Mouse (Mus musculus): ENCODE data around the gene Pbrm1. TPM values are rescaled to one million over a fixed set of nuclear protein-coding genes. Genes with fewer than 3 reads are reported as not detected.

Gene Pbrm1
- polyA plus RNA-seq, 1 experiment from 2014 or later = 156 TPM

DNA sequence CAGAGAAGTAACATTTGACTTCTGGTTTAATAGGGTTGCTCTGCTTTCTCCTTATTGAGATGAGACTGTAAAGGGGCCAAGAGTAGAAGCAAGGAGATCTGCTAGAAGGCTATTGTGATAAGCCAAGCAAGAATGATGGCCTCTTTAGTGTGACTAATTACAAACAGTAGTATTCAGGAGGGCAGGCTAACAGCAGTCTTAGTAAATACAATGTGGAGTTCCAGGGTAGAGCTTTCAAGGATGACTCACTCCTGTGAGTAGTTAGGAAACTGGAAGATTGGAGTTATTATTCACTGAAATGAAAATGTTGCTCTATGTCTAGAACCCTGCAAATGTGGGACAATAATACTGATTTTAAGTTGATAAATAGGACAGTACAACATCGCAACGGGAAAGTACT, 69.6 kb downstream of the Pbrm1 start:
- H3K36me3 ChIP-seq = peaks cover 81% of the 10 kb centered on the region
- no peaks in the 10 kb centered on the region for H3K27me3 ChIP-seq
- WGBS = 95% methylated on average over 2 of the region's 2 CpGs
- H3K9ac ChIP-seq = no peak overlapping the region
- H3K4me1 ChIP-seq = no peaks in the 10 kb centered on the region
- H3K27ac ChIP-seq = no peak overlapping the region
- no peak overlapping the region for H3K4me3 ChIP-seq
- H3K9me3 ChIP-seq = no peaks in the 10 kb centered on the region
- no peak for ATAC-seq (ENCODE audit: low FRiP score, low read depth)
- H3K4me2 ChIP-seq (replicated peaks) = no peak overlapping the region

- H3K9ac ChIP-seq = no peak overlapping the region
- H3K4me2 ChIP-seq (replicated peaks) = no peak overlapping the region
- ATAC-seq (ENCODE audit: low FRiP score, low read depth) = no peak
- H3K27me3 ChIP-seq = no peaks in the 10 kb centered on the region
- no peak overlapping the region for H3K27ac ChIP-seq
- no peaks in the 10 kb centered on the region for H3K9me3 ChIP-seq
- H3K36me3 ChIP-seq = peaks cover 88% of the 10 kb centered on the region
- no peaks in the 10 kb centered on the region for H3K4me1 ChIP-seq
- H3K4me3 ChIP-seq = no peak overlapping the region
- 95% methylated on average over 1 of the region's 1 CpGs for WGBS
Observed at GRCm38 (mm10) chr14:31089918-31090317, 71.0 kb downstream of the Pbrm1 start.

DNA sequence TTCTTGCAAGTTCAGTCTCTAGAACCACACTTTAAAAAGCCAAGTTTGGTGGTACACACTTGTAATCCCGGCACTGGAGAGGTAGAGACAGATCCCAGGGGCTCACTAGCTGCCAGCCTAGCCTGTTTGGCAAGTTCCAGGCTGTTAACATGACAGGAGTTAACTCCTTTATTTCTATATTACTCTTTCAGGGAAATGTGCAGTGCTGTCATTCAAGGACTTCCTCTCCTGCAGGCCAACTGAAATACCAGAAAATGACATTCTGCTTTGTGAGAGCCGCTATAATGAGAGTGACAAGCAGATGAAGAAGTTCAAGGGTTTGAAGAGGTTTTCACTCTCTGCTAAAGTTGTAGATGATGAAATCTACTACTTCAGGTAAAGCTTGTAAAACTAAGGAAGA, 86.2 kb downstream of the Pbrm1 start:
- ATAC-seq (ENCODE audit: low FRiP score, low read depth) = no peak
- WGBS = 81% methylated on average over 2 of the region's 2 CpGs
- H3K36me3 ChIP-seq = peaks cover 76% of the 10 kb centered on the region

GRCm38 (mm10) chr14:31110613-31111012, 91.7 kb downstream of the Pbrm1 start:
- H3K36me3 ChIP-seq = peaks cover 83% of the 10 kb centered on the region
- 80% methylated on average over 3 of the region's 3 CpGs for WGBS
- no peaks in the 10 kb centered on the region for H3K9me3 ChIP-seq
- no peaks in the 10 kb centered on the region for H3K4me1 ChIP-seq
- no peak overlapping the region for H3K4me2 ChIP-seq (replicated peaks)
- no peak overlapping the region for H3K9ac ChIP-seq
- no peak for ATAC-seq (ENCODE audit: low FRiP score, low read depth)
- no peak overlapping the region for H3K4me3 ChIP-seq
- H3K27ac ChIP-seq = no peak overlapping the region
- no peaks in the 10 kb centered on the region for H3K27me3 ChIP-seq

More for the DNA sequence above, 86.2 kb downstream of the Pbrm1 start:
- Histone ChIP-seq H3K4me1 (no peaks in the 10 kb centered on the region), H3K27ac (no peak overlapping the region), H3K4me3 (no peak overlapping the region), H3K27me3 (no peaks in the 10 kb centered on the region), H3K4me2 (replicated peaks) (no peak overlapping the region), H3K9ac (no peak overlapping the region), H3K9me3 (no peaks in the 10 kb centered on the region)

DNA sequence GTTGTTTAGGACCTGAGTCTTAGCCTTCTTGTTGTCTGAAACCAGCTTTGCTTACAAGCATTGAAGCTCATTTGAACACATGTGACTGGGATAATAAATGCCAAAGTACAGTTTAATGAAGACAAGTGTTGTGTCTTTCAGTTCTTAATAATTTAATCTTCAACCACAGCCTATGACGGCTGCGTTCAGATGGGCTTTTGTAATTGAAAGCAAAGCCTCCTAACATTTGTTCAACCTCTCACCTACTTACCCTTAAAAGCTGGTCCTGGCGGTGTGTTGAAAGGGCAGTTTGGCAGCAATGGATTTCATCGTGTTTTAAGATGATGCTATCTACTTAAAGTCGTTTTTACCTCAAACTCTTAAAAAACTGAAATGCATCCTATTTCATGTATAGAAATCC, 93.2 kb downstream of the Pbrm1 start:
- H3K4me2 ChIP-seq (replicated peaks) = no peak overlapping the region
- 83% methylated on average over 5 of the region's 5 CpGs for WGBS
- no peak overlapping the region for H3K27ac ChIP-seq
- no peak for ATAC-seq (ENCODE audit: low FRiP score, low read depth)
- peaks cover 83% of the 10 kb centered on the region for H3K36me3 ChIP-seq
- no peaks in the 10 kb centered on the region for H3K9me3 ChIP-seq
- H3K27me3 ChIP-seq = no peaks in the 10 kb centered on the region
- H3K9ac ChIP-seq = no peak overlapping the region
- no peaks in the 10 kb centered on the region for H3K4me1 ChIP-seq
- no peak overlapping the region for H3K4me3 ChIP-seq

DNA sequence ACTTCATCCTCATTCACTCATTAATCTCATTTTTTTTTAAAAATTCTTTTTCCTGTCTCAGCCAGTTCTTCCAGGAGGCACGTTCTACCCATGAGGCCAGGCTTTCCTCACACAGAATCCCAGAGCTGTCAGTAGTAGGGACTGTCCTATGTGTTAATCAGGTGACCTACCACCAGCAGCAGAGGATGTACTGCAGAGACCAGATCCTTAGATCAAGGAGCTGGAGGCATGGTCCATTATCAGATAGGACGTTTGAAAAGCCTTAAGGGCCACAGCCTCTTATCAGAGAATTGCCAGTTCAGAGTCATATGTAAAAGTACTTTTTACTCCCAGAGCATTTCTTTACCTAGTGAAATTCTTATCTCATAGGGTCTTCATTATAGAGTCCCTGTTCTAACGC, 95.1 kb downstream of the Pbrm1 start:
- H3K36me3 ChIP-seq = peaks cover 79% of the 10 kb centered on the region
- no peaks in the 10 kb centered on the region for H3K4me1 ChIP-seq
- H3K27me3 ChIP-seq = no peaks in the 10 kb centered on the region
- ATAC-seq (ENCODE audit: low FRiP score, low read depth) = no peak
- H3K9ac ChIP-seq = no peak overlapping the region
- H3K9me3 ChIP-seq = no peaks in the 10 kb centered on the region
- no peak overlapping the region for H3K4me3 ChIP-seq
- WGBS = 85% methylated on average over 3 of the region's 3 CpGs
- H3K27ac ChIP-seq = no peak overlapping the region
- H3K4me2 ChIP-seq (replicated peaks) = no peak overlapping the region

- Histone ChIP-seq H3K4me1 (no peaks in the 10 kb centered on the region), H3K27ac (no peak overlapping the region), H3K9me3 (no peaks in the 10 kb centered on the region), H3K36me3 (peaks cover 71% of the 10 kb centered on the region), H3K4me2 (replicated peaks) (no peak overlapping the region), H3K27me3 (no peaks in the 10 kb centered on the region), H3K4me3 (no peak overlapping the region), H3K9ac (no peak overlapping the region)
- no peak for ATAC-seq (ENCODE audit: low FRiP score, low read depth)
- 67% methylated on average over 2 of the region's 2 CpGs for WGBS
Observed at GRCm38 (mm10) chr14:31115522-31115921, 96.6 kb downstream of the Pbrm1 start.

DNA sequence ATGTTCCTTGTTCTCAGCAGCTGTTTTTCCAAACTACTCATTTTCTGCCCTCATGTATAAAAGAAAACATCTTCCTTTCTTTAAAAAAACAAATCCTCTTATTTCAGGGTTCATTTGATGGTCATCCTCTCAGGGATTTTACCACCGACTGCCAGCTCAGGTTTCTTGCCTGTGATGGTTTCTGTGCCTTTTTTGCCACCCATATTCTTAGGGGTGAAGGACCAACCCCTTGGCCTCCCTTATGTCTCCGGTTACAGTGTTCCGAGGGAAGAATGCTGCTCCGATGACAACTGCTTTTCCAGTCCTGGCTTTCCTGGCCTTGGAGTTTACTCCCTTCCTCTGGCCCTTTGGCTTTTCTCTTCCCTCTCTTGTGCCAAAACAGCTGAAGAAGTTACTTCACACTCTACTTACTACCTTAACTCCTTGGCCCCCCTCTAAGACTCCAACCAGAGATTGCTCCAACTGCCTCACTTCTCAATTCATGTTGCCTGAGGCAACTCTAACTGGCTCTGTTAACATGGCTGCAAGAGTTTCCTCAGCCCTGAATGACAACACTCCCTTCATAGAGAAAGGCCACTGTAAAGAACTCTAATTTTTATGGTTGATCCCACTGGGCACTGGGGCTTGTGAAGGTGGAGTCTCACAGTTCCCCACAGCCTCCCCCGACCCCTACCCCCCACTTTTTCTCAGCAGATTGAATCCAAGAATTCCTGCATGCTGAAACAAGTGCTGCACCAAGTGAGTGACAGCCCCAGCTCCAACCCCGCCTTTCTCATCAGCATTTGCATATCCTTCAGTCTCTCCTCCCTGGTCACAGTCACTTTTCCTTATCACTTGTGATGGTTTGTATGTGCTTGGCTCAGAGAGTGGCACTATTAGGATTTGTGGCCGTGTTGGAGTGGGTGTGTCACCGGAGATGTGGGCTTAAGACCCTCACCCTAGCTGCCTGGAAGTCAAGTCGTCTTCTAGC, 106.5 kb downstream of the Pbrm1 start:
- Histone ChIP-seq H3K4me2 (replicated peaks) (peak overlapping the region; percentile 31), H3K27me3 (no peaks in the 10 kb centered on the region), H3K9me3 (no peaks in the 10 kb centered on the region), H3K9ac (peak overlapping the region; percentile 19), H3K27ac (peak overlapping the region; percentile 74), H3K36me3 (peaks cover 25% of the 10 kb centered on the region), H3K4me1 (peaks cover 41% of the 10 kb centered on the region), H3K4me3 (peak overlapping the region; percentile 2; the same call in 1 of the 2 replicates)
- 48% methylated on average over 9 of the region's 9 CpGs for WGBS
- no peak for ATAC-seq (ENCODE audit: low FRiP score, low read depth)

DNA sequence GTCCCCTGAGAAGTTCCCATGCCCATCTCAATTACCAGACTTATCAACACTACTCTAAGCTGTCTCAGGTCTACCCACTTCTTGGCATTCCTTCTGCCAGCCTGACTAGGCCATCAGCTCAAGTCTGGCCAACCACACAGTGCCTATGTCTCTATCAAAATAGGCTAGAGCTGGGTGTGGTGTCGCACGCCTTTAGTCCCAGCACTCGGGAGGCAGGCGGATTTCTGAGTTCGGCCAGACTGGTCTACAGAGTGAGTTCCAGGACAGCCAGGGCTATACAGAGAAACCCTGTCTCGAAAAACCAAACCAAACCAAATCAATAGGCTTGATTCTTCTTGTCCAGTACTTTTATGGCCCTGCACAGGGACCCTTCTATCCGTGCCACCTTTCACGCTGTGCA, 107.9 kb downstream of the Pbrm1 start:
- Histone ChIP-seq H3K9me3 (no peaks in the 10 kb centered on the region), H3K4me1 (peaks cover 46% of the 10 kb centered on the region), H3K4me3 (no peak overlapping the region; the same call in 1 of the 2 replicates), H3K4me2 (replicated peaks) (peak overlapping the region; percentile 55), H3K36me3 (peaks cover 18% of the 10 kb centered on the region), H3K27me3 (no peaks in the 10 kb centered on the region), H3K9ac (no peak overlapping the region), H3K27ac (no peak overlapping the region)
- ATAC-seq (ENCODE audit: low FRiP score, low read depth) = no peak
- 93% methylated on average over 8 of the region's 8 CpGs for WGBS

- Histone ChIP-seq H3K36me3 (peaks cover 6% of the 10 kb centered on the region), H3K4me3 (peak overlapping the region; percentile 73), H3K27me3 (no peaks in the 10 kb centered on the region), H3K4me1 (peaks cover 60% of the 10 kb centered on the region), H3K27ac (peak overlapping the region; percentile 84), H3K9ac (peak overlapping the region; percentile 83), H3K9me3 (no peaks in the 10 kb centered on the region), H3K4me2 (replicated peaks) (peak overlapping the region; percentile 92)
- 1% methylated on average over 23 of the region's 23 CpGs for WGBS
- peak; percentile 1; the same call in 1 of the 2 replicates for ATAC-seq (ENCODE audit: low FRiP score, low read depth)
Observed at GRCm38 (mm10) chr14:31128101-31128825, 109.3 kb downstream of the Pbrm1 start.

DNA sequence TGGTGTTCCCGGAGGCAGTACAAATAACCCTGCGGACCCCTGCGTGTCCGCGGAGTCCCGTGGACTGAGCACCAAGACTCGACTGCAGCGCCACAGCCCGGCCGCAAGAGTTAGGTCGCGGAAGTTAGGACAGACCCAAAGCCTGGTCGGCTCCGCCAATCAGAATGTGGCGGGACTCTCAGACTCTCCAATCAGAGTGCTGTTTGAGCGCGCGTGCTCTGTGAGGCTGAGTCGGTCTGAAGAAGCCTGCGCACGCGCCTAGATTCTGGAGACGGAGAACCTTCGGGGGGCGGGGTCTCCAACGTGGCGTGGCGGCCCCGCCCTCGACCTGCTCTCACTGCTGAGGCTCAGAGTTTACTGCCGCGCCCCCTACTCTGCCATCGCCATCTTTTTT, 109.9 kb downstream of the Pbrm1 start, which contains the start of gene Smim4:
TSS of gene Smim4 (minus strand) at position 131 of the 394 bp plus-strand sequence.
- Histone ChIP-seq H3K9me3 (no peaks in the 10 kb centered on the region), H3K27ac (peak within 1 kb of the TSS; percentile 92), H3K4me2 (replicated peaks) (peak within 1 kb of the TSS; percentile 96), H3K36me3 (peaks cover under 1% of the 10 kb centered on the region), H3K27me3 (no peaks in the 10 kb centered on the region), H3K4me1 (peaks cover 66% of the 10 kb centered on the region), H3K4me3 (peak within 1 kb of the TSS; percentile 73), H3K9ac (peak within 1 kb of the TSS; percentile 83)
- peak; percentile 95 for ATAC-seq (ENCODE audit: low FRiP score, low read depth)
- WGBS = 0% methylated on average over 33 of the region's 33 CpGs

All from limb, embryonic 13.5 days (tissue).